Mouse (Mus musculus) liver, adult 2 months (tissue): Measurements from ENCODE around the gene Slc44a4. TPM values are rescaled to one million over a fixed set of nuclear protein-coding genes. Genes with fewer than 3 reads are reported as not detected.
A peak's percentile ranks its signal among the peaks of the same experiment; 100 is the strongest.

Source experiments
- DNase-seq: peaks from one replicate; pipeline ENCODE4 v3.0.0-alpha.2; 2011; ENCODE audit warnings: low read depth, low spot score; ENCODE audit errors: extremely low read depth
- H3K27ac ChIP-seq: fragments of 200-500 bp; replicated peaks from 2 replicates; pipeline ENCODE4 v1.5.1; 2012; ENCODE audit warnings: low read depth, mild to moderate bottlenecking, control low read depth, inconsistent platforms, low read length; ENCODE audit not compliant: insufficient read depth
- H3K27me3 ChIP-seq: fragments of 200-500 bp; 2 replicates; pipeline ENCODE4 v1.6.1; 2012; ENCODE audit warnings: mild to moderate bottlenecking, moderate library complexity, low read length, inconsistent platforms; ENCODE audit not compliant: control insufficient read depth, insufficient read depth
- H3K36me3 ChIP-seq: fragments of 200-500 bp; 2 replicates; pipeline ENCODE4 v1.6.1; 2012; ENCODE audit warnings: low read length, inconsistent platforms; ENCODE audit not compliant: control insufficient read depth, insufficient read depth
- H3K4me1 ChIP-seq: fragments of 200-500 bp; 2 replicates; pipeline ENCODE4 v1.6.1; 2011; ENCODE audit warnings: low read length; ENCODE audit not compliant: control insufficient read depth, insufficient read depth
- H3K4me3 ChIP-seq: fragments of 200-500 bp; 2 replicates; pipeline ENCODE4 v1.5.1; 2011; ENCODE audit warnings: low read depth, mild to moderate bottlenecking, control low read depth, low read length, moderate library complexity; ENCODE audit not compliant: insufficient read depth
- H3K79me2 ChIP-seq: fragments of 200-500 bp; 2 replicates; pipeline ENCODE4 v1.6.1; 2012; ENCODE audit warnings: inconsistent platforms, mild to moderate bottlenecking, low read length, moderate library complexity; ENCODE audit not compliant: control insufficient read depth, insufficient read depth
- H3K9ac ChIP-seq: fragments of 200-500 bp; 2 replicates; pipeline ENCODE4 v1.6.1; 2012; ENCODE audit warnings: low read depth, mild to moderate bottlenecking, control low read depth, inconsistent platforms, low read length
- CTCF ChIP-seq: fragments of 200-500 bp; IDR thresholded peaks from 2 replicates; pipeline ENCODE4 v1.5.1; 2011; ENCODE audit warnings: low read depth, low read length, control low read depth
- POLR2A ChIP-seq: fragments of 200-500 bp; IDR thresholded peaks from 2 replicates; pipeline ENCODE4 v1.6.1; 2011; ENCODE audit warnings: low read length, control low read depth; ENCODE audit not compliant: insufficient read depth; ENCODE audit errors: extremely low read depth
- WGBS: fragments of 180-500 bp; shearing (Covaris S2); methylation state at CpG from one replicate; pipeline ENCODE4 v1.1.7; 2018; 5-methylcytosine and 5-hydroxymethylcytosine counted together
- polyA plus RNA-seq: library from polyadenylated mRNA; depleted of rRNA; stranded (reverse); fragments of >200 nt; gene quantifications from 2 replicates; pipeline ENCODE4 v1.2.3, GENCODE M21; 2012
- total RNA-seq: library from RNA; depleted of rRNA; stranded (reverse); fragments of >200 nt; gene quantifications from 2 replicates; pipeline ENCODE4 v1.2.3, GENCODE M21; 2014

The Slc44a4 gene
- total and polyA plus RNA-seq, 2 experiments = 0.18 to 0.35 TPM

GRCm38 (mm10) chr17:34927306-34928019 is 13.2 kb downstream of the Slc44a4 start:
- H3K79me2 ChIP-seq = peaks cover 7% of the 10 kb centered on the region; the same call in 1 of the 2 replicates
- H3K36me3 ChIP-seq = no peaks in the 10 kb centered on the region
- no peak for DNase-seq
- no peak overlapping the region for H3K9ac ChIP-seq
- H3K4me1 ChIP-seq = peaks cover 6% of the 10 kb centered on the region; the same call in 1 of the 2 replicates
- H3K27ac ChIP-seq = no peak overlapping the region
- no peak for TF ChIP-seq POLR2A
- TF ChIP-seq CTCF = no peak
- no peaks in the 10 kb centered on the region for H3K27me3 ChIP-seq
- no peak overlapping the region for H3K4me3 ChIP-seq
- WGBS = 92% methylated on average over 18 of the region's 18 CpGs

- no peak overlapping the region for H3K9ac ChIP-seq
- 81% methylated on average over 4 of the region's 4 CpGs for WGBS
- no peaks in the 10 kb centered on the region for H3K36me3 ChIP-seq
- no peak for DNase-seq
- H3K4me1 ChIP-seq = peaks cover 10% of the 10 kb centered on the region
- no peaks in the 10 kb centered on the region for H3K27me3 ChIP-seq
- peaks cover 7% of the 10 kb centered on the region; the same call in 1 of the 2 replicates for H3K79me2 ChIP-seq
- no peak overlapping the region for H3K27ac ChIP-seq
- TF ChIP-seq POLR2A (no peak), CTCF (no peak)
- H3K4me3 ChIP-seq = no peak overlapping the region
These were observed 14.6 kb downstream of the Slc44a4 start for GRCm38 (mm10) chr17:34928841-34929240.

GRCm38 (mm10) chr17:34931061-34931734 is 16.9 kb downstream of the Slc44a4 start, which contains the start of gene Neu1:
Neu1 (plus strand) TSS chr17:34931253.
- TF ChIP-seq POLR2A (peak; percentile 93), CTCF (peak; percentile 73)
- no peaks in the 10 kb centered on the region; the same call in 1 of the 2 replicates for H3K36me3 ChIP-seq
- peak within 1 kb of the TSS; percentile 53 for H3K27ac ChIP-seq
- peak; percentile 90 for DNase-seq
- WGBS = under 1% methylated on average over 38 of the region's 38 CpGs
- peaks cover 16% of the 10 kb centered on the region for H3K4me1 ChIP-seq
- H3K9ac ChIP-seq = peak within 1 kb of the TSS; percentile 83
- H3K27me3 ChIP-seq = no peaks in the 10 kb centered on the region
- peak within 1 kb of the TSS; percentile 78 for H3K4me3 ChIP-seq
- peaks cover 7% of the 10 kb centered on the region; the same call in 1 of the 2 replicates for H3K79me2 ChIP-seq

GRCm38 (mm10) chr17:34931735-34932098 is 17.5 kb downstream of the Slc44a4 start:
- Histone ChIP-seq H3K79me2 (peaks cover 7% of the 10 kb centered on the region; the same call in 1 of the 2 replicates), H3K27ac (peak overlapping the region; percentile 53; the same call in 1 of the 2 replicates), H3K27me3 (no peaks in the 10 kb centered on the region), H3K4me3 (peak overlapping the region; percentile 78), H3K4me1 (peaks cover 16% of the 10 kb centered on the region), H3K36me3 (no peaks in the 10 kb centered on the region; the same call in 1 of the 2 replicates), H3K9ac (peak overlapping the region; percentile 83)
- WGBS = 3% methylated on average over 14 of the region's 14 CpGs
- no peak for TF ChIP-seq POLR2A
- no peak for TF ChIP-seq CTCF
- no peak for DNase-seq

- no peak for DNase-seq
- no peaks in the 10 kb centered on the region for H3K27me3 ChIP-seq
- H3K9ac ChIP-seq = peak overlapping the region; percentile 83; the same call in 1 of the 2 replicates
- no peak overlapping the region for H3K27ac ChIP-seq
- peaks cover 7% of the 10 kb centered on the region; the same call in 1 of the 2 replicates for H3K79me2 ChIP-seq
- WGBS = 64% methylated on average over 8 of the region's 8 CpGs
- no peaks in the 10 kb centered on the region; the same call in 1 of the 2 replicates for H3K36me3 ChIP-seq
- peak overlapping the region; percentile 78; the same call in 1 of the 2 replicates for H3K4me3 ChIP-seq
- TF ChIP-seq POLR2A (no peak), CTCF (no peak)
- H3K4me1 ChIP-seq = peaks cover 16% of the 10 kb centered on the region
These were observed 18.0 kb downstream of the Slc44a4 start for GRCm38 (mm10) chr17:34932287-34932686.
